Comparison of ENCODE assay signal across 15 mouse cellular contexts in the genomic region with DNA sequence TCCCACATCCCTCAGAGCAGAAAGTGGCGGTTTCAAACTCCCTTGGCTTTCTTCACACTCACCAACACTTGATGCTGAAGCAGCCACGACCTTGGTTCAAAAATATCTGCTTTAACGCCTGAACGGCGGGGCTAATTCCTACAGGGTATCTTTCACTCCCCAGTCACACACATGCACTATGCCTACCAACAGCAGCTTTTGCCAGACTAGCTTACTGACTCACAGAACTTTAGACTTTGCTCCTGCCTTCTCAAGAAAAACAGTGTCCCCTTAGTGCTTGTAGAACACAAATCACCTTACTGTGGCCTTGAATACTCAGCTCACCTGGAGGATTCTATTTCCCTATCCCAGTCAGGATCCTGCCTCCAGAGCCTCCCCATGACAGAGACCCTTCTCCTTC. TPM values are rescaled to one million over a fixed set of nuclear protein-coding genes. Genes with fewer than 3 reads are reported as not detected.
DNase-seq lines count a peak whose midpoint lies in the region; ATAC-seq and TF ChIP-seq lines count a peak whose summit lies in the region.
"Not testable (repeated sequence)": the region's sequence is repeated elsewhere in the genome, so short reads cannot be mapped to it uniquely, and the experiment has no call there.
"Had no signal": no experiment of that assay in that cellular context is flagged by ENCODE, and none has a peak within 500 bp of the region (broad histone marks: within the 10 kb centered on the region; RNA-seq: fewer than 3 reads in every experiment).

No protein-coding gene starts in this region.

- not testable (repeated sequence) for H3K4me2 ChIP-seq in intestine, embryonic 15.5 days (replicated peaks); intestine, embryonic 16.5 days (ENCODE audit: low read depth, low read length); intestine, postnatal 0 days (replicated peaks; ENCODE audit: low read depth); kidney, postnatal 0 days (ENCODE audit: low read length)

- peak; percentile 11 for DNase-seq in kidney, adult 11 months
- peak; percentile 28 for DNase-seq in kidney, adult 18-20 months
- DNase-seq in kidney, adult 2 months: peak; percentile 8
- DNase-seq in kidney, adult 9 months: peak; percentile 6
- DNase-seq in kidney, postnatal 0 days (ENCODE audit: low spot score): not testable (repeated sequence)

- not testable (repeated sequence) for H3K9me3 ChIP-seq in intestine, embryonic 15.5 days; intestine, embryonic 16.5 days (ENCODE audit: control insufficient read depth, low read length); intestine, postnatal 0 days (ENCODE audit: control insufficient read depth); kidney, postnatal 0 days (replicated peaks; ENCODE audit: low read length)

- H3K36me3 ChIP-seq in intestine, embryonic 15.5 days; intestine, embryonic 16.5 days (ENCODE audit: control insufficient read depth, insufficient read depth, low read length); intestine, postnatal 0 days (ENCODE audit: control insufficient read depth, insufficient read depth); kidney, adult 2 months (ENCODE audit: control insufficient read depth, insufficient read depth, low read length); kidney, postnatal 0 days (ENCODE audit: insufficient read depth, low read length): not testable (repeated sequence)

- not testable (repeated sequence) for H3K27me3 ChIP-seq in intestine, embryonic 15.5 days (replicated peaks); intestine, embryonic 16.5 days (replicated peaks; ENCODE audit: control insufficient read depth, insufficient read depth, low read length); intestine, postnatal 0 days (replicated peaks; ENCODE audit: control insufficient read depth, insufficient read depth, low read length); kidney, adult 2 months (replicated peaks; ENCODE audit: control insufficient read depth, insufficient read depth, low read length); kidney, postnatal 0 days (ENCODE audit: insufficient read depth, low read length)

- H3K9ac ChIP-seq in intestine, embryonic 15.5 days; intestine, embryonic 16.5 days (ENCODE audit: low read depth, low read length); intestine, postnatal 0 days (ENCODE audit: low read depth, low read length); kidney, postnatal 0 days (ENCODE audit: low read depth, low read length): not testable (repeated sequence)

- not testable (repeated sequence) for H3K4me3 ChIP-seq in intestine, embryonic 15.5 days (replicated peaks); intestine, embryonic 16.5 days (ENCODE audit: low read length); intestine, postnatal 0 days (ENCODE audit: low read depth, low read length); kidney, adult 2 months (ENCODE audit: insufficient read depth, low read depth, low read length); kidney, postnatal 0 days (replicated peaks; ENCODE audit: low read depth, low read length)

- peak; percentile 82 for ATAC-seq in intestine, embryonic 15.5 days
- peak; percentile 82 for ATAC-seq in intestine, embryonic 16.5 days
- peak; percentile 78 for ATAC-seq in intestine, postnatal 0 days
- ATAC-seq in kidney, postnatal 0 days (replicated peaks; ENCODE audit: low FRiP score, low read depth): peak; percentile 54; the same call in 1 of the 2 replicates

- H3K4me1 ChIP-seq in intestine, embryonic 15.5 days (replicated peaks); intestine, embryonic 16.5 days (ENCODE audit: control insufficient read depth, insufficient read depth, low read length); intestine, postnatal 0 days (replicated peaks; ENCODE audit: control insufficient read depth, insufficient read depth, low read length); kidney, adult 2 months (ENCODE audit: control insufficient read depth, insufficient read depth, low read length); kidney, postnatal 0 days (replicated peaks; ENCODE audit: insufficient read depth, low read length): not testable (repeated sequence)

- H3K27ac ChIP-seq in intestine, embryonic 15.5 days; intestine, embryonic 16.5 days (ENCODE audit: low read length); intestine, postnatal 0 days (ENCODE audit: low read depth, low read length); kidney, postnatal 0 days: not testable (repeated sequence)
- 0 out of 2 replicates have a peak overlapping the region, but pooled peaks have one; percentile 11 for H3K27ac ChIP-seq in kidney, adult 2 months (ENCODE audit: insufficient read depth, low read depth, low read length)

- not testable (repeated sequence) for TF ChIP-seq CTCF in intestine, postnatal 0 days (IDR thresholded peaks at IDR 0.05; ENCODE audit: low read depth); kidney, adult 2 months (conservative IDR thresholded peaks at IDR 0.05; ENCODE audit: insufficient read depth, insufficient read length, low read depth, low read length); kidney, postnatal 0 days (IDR thresholded peaks at IDR 0.05; ENCODE audit: low read depth)

- not testable (repeated sequence) for TF ChIP-seq POLR2A in kidney, adult 2 months (IDR thresholded peaks at IDR 0.05; ENCODE audit: low read depth, low read length)

- WGBS in intestine, embryonic 15.5 days: 76% methylated on average over 5 of the region's 5 CpGs
- 85% methylated on average over 3 of the region's 5 CpGs for WGBS in intestine, embryonic 16.5 days
- WGBS in intestine, postnatal 0 days: 71% methylated on average over 5 of the region's 5 CpGs
- WGBS in kidney, adult 2 months: 29% methylated on average over 4 of the region's 5 CpGs
- 90% methylated on average over 5 of the region's 5 CpGs for WGBS in kidney, postnatal 0 days

RNA-seq across cellular contexts. Expression of gene Gm7168, which starts 22.6 kb away (rescaled TPM):
- not detected in 2 replicates for polyA plus RNA-seq in intestine, embryonic 15.5 days (2015; fragmentation: Nextera tagmentation; extraction: Ambion mirVana)
- not detected in 2 replicates for polyA plus RNA-seq in intestine, embryonic 16.5 days (2015; fragmentation: Nextera tagmentation; extraction: Ambion mirVana)
- polyA plus RNA-seq in intestine, postnatal 0 days (2015; fragmentation: Nextera tagmentation; extraction: Ambion mirVana): not detected in 2 replicates
- polyA plus RNA-seq in kidney, adult 2 months (2012; rRNA removed): not detected in 2 replicates
- not detected in 2 replicates for polyA plus RNA-seq in kidney, postnatal 0 days (2015; fragmentation: Nextera tagmentation; extraction: Ambion mirVana)
- polyA plus RNA-seq: activated CD4-positive, CD25-positive, alpha-beta regulatory T cell, adult 4 months; adrenal gland, adult 2 months; brain, embryonic 14.5 days; C2C12; CD4-positive, CD25-positive, alpha-beta regulatory T cell, adult 4 months; G1E; Patski had no signal

RNA-seq across cellular contexts. Expression of gene Gm7356, which starts 32.7 kb away (rescaled TPM):
- not detected in 2 replicates for polyA plus RNA-seq in intestine, embryonic 15.5 days (2015; fragmentation: Nextera tagmentation; extraction: Ambion mirVana)
- polyA plus RNA-seq in intestine, embryonic 16.5 days (2015; fragmentation: Nextera tagmentation; extraction: Ambion mirVana): not detected in 2 replicates
- not detected in 2 replicates for polyA plus RNA-seq in intestine, postnatal 0 days (2015; fragmentation: Nextera tagmentation; extraction: Ambion mirVana)
- not detected in 2 replicates for polyA plus RNA-seq in kidney, adult 2 months (2012; rRNA removed)
- polyA plus RNA-seq in kidney, postnatal 0 days (2015; fragmentation: Nextera tagmentation; extraction: Ambion mirVana): not detected in 2 replicates
- polyA plus RNA-seq: activated CD4-positive, CD25-positive, alpha-beta regulatory T cell, adult 4 months; adrenal gland, adult 2 months; brain, embryonic 14.5 days; C2C12; CD4-positive, CD25-positive, alpha-beta regulatory T cell, adult 4 months; G1E; Patski had no signal
